Mouse (Mus musculus) kidney, postnatal 0 days (tissue): ENCODE data around the gene Gse1. TPM values are rescaled to one million over a fixed set of nuclear protein-coding genes. Genes with fewer than 3 reads are reported as not detected.

Experiments
- ATAC-seq: fragments of 200-750 bp; cut with Nextera tagmentation; replicated peaks from 2 replicates; pipeline ENCODE4 v1.8.0; 2017; ENCODE audit warnings: low read depth, moderate number of reproducible peaks, moderate TSS enrichment, moderate library complexity; ENCODE audit not compliant: low FRiP score
- DNase-seq: peaks from one replicate; pipeline ENCODE4 v3.0.0-alpha.2; 2016; ENCODE audit warnings: low spot score
- H3K27ac ChIP-seq: fragments of 300-500 bp; sonication (generic); 2 replicates; pipeline ENCODE4 v1.5.1; 2014; ENCODE audit warnings: mild to moderate bottlenecking
- H3K27me3 ChIP-seq: fragments of 300-500 bp; sonication (generic); 2 replicates; pipeline ENCODE4 v1.6.1; 2014; ENCODE audit warnings: low read length, mixed read lengths; ENCODE audit not compliant: insufficient read depth
- H3K36me3 ChIP-seq: fragments of 300-500 bp; sonication (generic); 2 replicates; pipeline ENCODE4 v1.6.1; 2014; ENCODE audit warnings: low read length, mixed read lengths; ENCODE audit not compliant: insufficient read depth
- H3K4me1 ChIP-seq: fragments of 300-500 bp; sonication (generic); replicated peaks from 2 replicates; pipeline ENCODE4 v1.6.1; 2014; ENCODE audit warnings: antibody characterized with exemption, low read length, mixed read lengths; ENCODE audit not compliant: insufficient read depth
- H3K4me2 ChIP-seq: fragments of 300-500 bp; sonication (generic); 2 replicates; pipeline ENCODE4 v1.6.1; 2014; ENCODE audit warnings: mild to moderate bottlenecking, low read length, moderate library complexity, mixed read lengths
- H3K4me3 ChIP-seq: fragments of 300-500 bp; sonication (generic); replicated peaks from 2 replicates; pipeline ENCODE4 v1.5.1; 2014; ENCODE audit warnings: low read depth, low read length
- H3K9ac ChIP-seq: fragments of 300-500 bp; sonication (generic); 2 replicates; pipeline ENCODE4 v1.6.1; 2014; ENCODE audit warnings: low read depth, low read length
- H3K9me3 ChIP-seq: fragments of 300-500 bp; sonication (generic); replicated peaks from 2 replicates; pipeline ENCODE4 v1.6.1; 2016; ENCODE audit warnings: low read length, inconsistent platforms, mixed read lengths
- CTCF ChIP-seq: IDR thresholded peaks from 2 replicates; pipeline ENCODE4 v1.5.1; 2016; ENCODE audit warnings: antibody characterized with exemption, low read depth, mild to moderate bottlenecking, moderate library complexity
- WGBS: fragments of 180-500 bp; shearing (Covaris S2); extraction: QIAGEN DNeasy Blood & Tissue Kit; methylation state at CpG from one replicate; pipeline ENCODE4 v1.1.7; 2014; 5-methylcytosine and 5-hydroxymethylcytosine counted together
- polyA plus RNA-seq: library from polyadenylated mRNA; unstranded; fragments of >200 nt; fragmentation: Nextera tagmentation; extraction: Ambion mirVana; gene quantifications from 2 replicates; pipeline ENCODE4 v1.2.1, GENCODE M21; 2015

Gene Gse1
- polyA plus RNA-seq, 1 experiment from 2014 or later = 8.4 TPM

GRCm38 (mm10) chr8:120580336-120581000, 352.2 kb downstream of the Gse1 start:
- H3K9me3 ChIP-seq = no peaks in the 10 kb centered on the region
- 77% methylated on average over 8 of the region's 8 CpGs for WGBS
- no peak overlapping the region for H3K4me3 ChIP-seq
- no peak overlapping the region for H3K9ac ChIP-seq
- no peak overlapping the region for H3K4me2 ChIP-seq
- H3K27me3 ChIP-seq = no peaks in the 10 kb centered on the region
- peaks cover 6% of the 10 kb centered on the region; the same call in 1 of the 2 replicates for H3K4me1 ChIP-seq
- TF ChIP-seq CTCF = no peak
- ATAC-seq = no peak
- no peak for DNase-seq
- peaks cover 57% of the 10 kb centered on the region for H3K36me3 ChIP-seq
- no peak overlapping the region for H3K27ac ChIP-seq

GRCm38 (mm10) chr8:120581329-120581728, 353.1 kb downstream of the Gse1 start:
- 82% methylated on average over 12 of the region's 12 CpGs for WGBS
- no peaks in the 10 kb centered on the region for H3K27me3 ChIP-seq
- no peak for DNase-seq
- TF ChIP-seq CTCF = no peak
- no peaks in the 10 kb centered on the region; the same call in 1 of the 2 replicates for H3K4me1 ChIP-seq
- H3K9me3 ChIP-seq = no peaks in the 10 kb centered on the region
- H3K36me3 ChIP-seq = peaks cover 51% of the 10 kb centered on the region
- 0 out of 2 replicates have a peak overlapping the region, but pooled peaks have one; percentile 36 for H3K27ac ChIP-seq
- no peak overlapping the region for H3K4me3 ChIP-seq
- no peak overlapping the region for H3K9ac ChIP-seq
- no peak for ATAC-seq
- no peak overlapping the region for H3K4me2 ChIP-seq

GRCm38 (mm10) chr8:120581811-120582210, 353.6 kb downstream of the Gse1 start:
- DNase-seq (no peak), ATAC-seq (no peak)
- no peaks in the 10 kb centered on the region for H3K27me3 ChIP-seq
- H3K36me3 ChIP-seq = peaks cover 46% of the 10 kb centered on the region
- TF ChIP-seq CTCF = no peak
- H3K9me3 ChIP-seq = no peaks in the 10 kb centered on the region
- H3K4me3 ChIP-seq = no peak overlapping the region
- H3K4me2 ChIP-seq = no peak overlapping the region
- H3K9ac ChIP-seq = no peak overlapping the region
- 0 out of 2 replicates have a peak overlapping the region, but pooled peaks have one; percentile 36 for H3K27ac ChIP-seq
- 72% methylated on average over 8 of the region's 8 CpGs for WGBS
- no peaks in the 10 kb centered on the region for H3K4me1 ChIP-seq

- ATAC-seq = no peak
- no peak for TF ChIP-seq CTCF
- H3K9me3 ChIP-seq = no peaks in the 10 kb centered on the region
- no peak overlapping the region for H3K9ac ChIP-seq
- H3K27me3 ChIP-seq = no peaks in the 10 kb centered on the region
- H3K27ac ChIP-seq = no peak overlapping the region
- 92% methylated on average over 10 of the region's 10 CpGs for WGBS
- H3K36me3 ChIP-seq = peaks cover 13% of the 10 kb centered on the region; the same call in 1 of the 2 replicates
- H3K4me3 ChIP-seq = no peak overlapping the region
- no peak overlapping the region for H3K4me2 ChIP-seq
- DNase-seq = no peak
- H3K4me1 ChIP-seq = peaks cover 10% of the 10 kb centered on the region
These were observed 357.3 kb downstream of the Gse1 start for GRCm38 (mm10) chr8:120585521-120585920.

- H3K9me3 ChIP-seq = no peaks in the 10 kb centered on the region
- peak within 1 kb of the TSS; percentile 65; the same call in 1 of the 2 replicates for H3K27ac ChIP-seq
- peak within 1 kb of the TSS; percentile 61 for H3K4me3 ChIP-seq
- under 1% methylated on average over 67 of the region's 67 CpGs for WGBS
- H3K27me3 ChIP-seq = no peaks in the 10 kb centered on the region
- ATAC-seq = peak; percentile 98
- H3K9ac ChIP-seq = peak within 1 kb of the TSS; percentile 74
- DNase-seq = peak; percentile 100
- no peaks in the 10 kb centered on the region for H3K36me3 ChIP-seq
- H3K4me1 ChIP-seq = peaks cover 10% of the 10 kb centered on the region
- peak within 1 kb of the TSS; percentile 96 for H3K4me2 ChIP-seq
- TF ChIP-seq CTCF = peak; percentile 40
These were observed 360.9 kb downstream of the Gse1 start, which contains the start of gene Gins2 for GRCm38 (mm10) chr8:120588908-120589771. Gene Gins2, minus strand, starts transcription at chr8:120589304.

- Histone ChIP-seq H3K27me3 (no peaks in the 10 kb centered on the region), H3K9me3 (no peaks in the 10 kb centered on the region), H3K4me1 (peaks cover 10% of the 10 kb centered on the region), H3K36me3 (no peaks in the 10 kb centered on the region), H3K9ac (peak overlapping the region; percentile 55), H3K4me2 (peak overlapping the region; percentile 71), H3K27ac (peak overlapping the region; percentile 44; the same call in 1 of the 2 replicates), H3K4me3 (peak overlapping the region; percentile 47)
- ATAC-seq (no peak), DNase-seq (no peak)
- TF ChIP-seq CTCF = no peak
- WGBS = 52% methylated on average over 2 of the region's 2 CpGs
These were observed 361.7 kb downstream of the Gse1 start for GRCm38 (mm10) chr8:120589921-120590320.
